Mouse (Mus musculus) kidney, adult 2 months (tissue): ENCODE measurements around the gene Tex21. TPM values are rescaled to one million over a fixed set of nuclear protein-coding genes. Genes with fewer than 3 reads are reported as not detected.
A peak's percentile ranks its signal among the peaks of the same experiment; 100 is the strongest.

Source experiments
- DNase-seq: peaks from one replicate; pipeline ENCODE4 v3.0.0; 2021
- H3K27ac ChIP-seq: fragments of 200-500 bp; 2 replicates; pipeline ENCODE4 v1.5.1; 2012; ENCODE audit warnings: low read depth, low read length, control low read depth, inconsistent platforms; ENCODE audit not compliant: insufficient read depth
- H3K27me3 ChIP-seq: fragments of 200-500 bp; replicated peaks from 2 replicates; pipeline ENCODE4 v1.6.1; 2012; ENCODE audit warnings: mild to moderate bottlenecking, moderate library complexity, low read length, inconsistent platforms; ENCODE audit not compliant: control insufficient read depth, insufficient read depth
- H3K36me3 ChIP-seq: fragments of 200-500 bp; 2 replicates; pipeline ENCODE4 v1.6.1; 2012; ENCODE audit warnings: mild to moderate bottlenecking, moderate library complexity, low read length, inconsistent platforms; ENCODE audit not compliant: control insufficient read depth, insufficient read depth
- H3K4me1 ChIP-seq: fragments of 200-500 bp; 2 replicates; pipeline ENCODE4 v1.6.1; 2011; ENCODE audit warnings: low read length; ENCODE audit not compliant: control insufficient read depth, insufficient read depth
- H3K4me3 ChIP-seq: fragments of 200-500 bp; 2 replicates; pipeline ENCODE4 v1.5.1; 2011; ENCODE audit warnings: mild to moderate bottlenecking, low read depth, low read length, control low read depth; ENCODE audit not compliant: insufficient read depth
- CTCF ChIP-seq: fragments of 200-500 bp; conservative IDR thresholded peaks from 2 replicates; pipeline ENCODE4 v1.5.1; 2011; ENCODE audit warnings: low read depth, mild to moderate bottlenecking, control low read depth, low read length, moderate library complexity, mixed read lengths; ENCODE audit not compliant: insufficient read depth, insufficient read length
- POLR2A ChIP-seq: fragments of 200-500 bp; IDR thresholded peaks from one replicate; pipeline ENCODE4 v1.6.1; 2011; ENCODE audit warnings: low read depth, low read length, control low read depth
- WGBS: fragments of 180-500 bp; shearing (Covaris S2); methylation state at CpG from one replicate; pipeline ENCODE4 v1.1.7; 2018; 5-methylcytosine and 5-hydroxymethylcytosine counted together
- polyA plus RNA-seq: library from polyadenylated mRNA; depleted of rRNA; stranded (reverse); fragments of >200 nt; gene quantifications from 2 replicates; pipeline ENCODE4 v1.2.3, GENCODE M21; 2012; rRNA removed

Gene Tex21
- 0.11 TPM in 1 of 2 replicates, not detected in the other for polyA plus RNA-seq

GRCm38 (mm10) chr12:76246646-76247045 lies at the start of gene Tex21:
TSS of gene Tex21 (minus strand) at chr12:76246746.
- TF ChIP-seq CTCF = no peak
- TF ChIP-seq POLR2A = no peak
- H3K4me1 ChIP-seq = no peaks in the 10 kb centered on the region
- no peaks in the 10 kb centered on the region for H3K27me3 ChIP-seq
- H3K27ac ChIP-seq = no peak within 1 kb of the TSS
- 83% methylated on average over 6 of the region's 6 CpGs for WGBS
- H3K4me3 ChIP-seq = no peak within 1 kb of the TSS
- no peak for DNase-seq
- H3K36me3 ChIP-seq = no peaks in the 10 kb centered on the region

GRCm38 (mm10) chr12:76293192-76293591 lies 46.6 kb upstream of the Tex21 start:
- 58% methylated on average over 7 of the region's 7 CpGs for WGBS
- peaks cover 14% of the 10 kb centered on the region for H3K36me3 ChIP-seq

GRCm38 (mm10) chr12:76290271-76290670 lies 43.7 kb upstream of the Tex21 start:
- Histone ChIP-seq H3K4me3 (no peak overlapping the region), H3K4me1 (no peaks in the 10 kb centered on the region), H3K36me3 (peaks cover 13% of the 10 kb centered on the region), H3K27me3 (no peaks in the 10 kb centered on the region), H3K27ac (no peak overlapping the region)
- 96% methylated on average over 2 of the region's 2 CpGs for WGBS
- no peak for DNase-seq
- TF ChIP-seq POLR2A (no peak), CTCF (peak; percentile 36)

More at GRCm38 (mm10) chr12:76293192-76293591, 46.6 kb upstream of the Tex21 start:
- Histone ChIP-seq H3K4me1 (no peaks in the 10 kb centered on the region), H3K27me3 (no peaks in the 10 kb centered on the region), H3K4me3 (no peak overlapping the region), H3K27ac (no peak overlapping the region)
- peak; percentile 57 for DNase-seq
- TF ChIP-seq CTCF (peak; percentile 76), POLR2A (no peak)

- 97% methylated on average over 12 of the region's 12 CpGs for WGBS
- no peaks in the 10 kb centered on the region for H3K4me1 ChIP-seq
- no peaks in the 10 kb centered on the region for H3K27me3 ChIP-seq
- TF ChIP-seq CTCF (no peak), POLR2A (no peak)
- peaks cover 11% of the 10 kb centered on the region for H3K36me3 ChIP-seq
- H3K4me3 ChIP-seq = no peak overlapping the region
- no peak for DNase-seq
- H3K27ac ChIP-seq = no peak overlapping the region
These were observed 42.9 kb upstream of the Tex21 start for GRCm38 (mm10) chr12:76289428-76289827.

GRCm38 (mm10) chr12:76288494-76288893 lies 41.9 kb upstream of the Tex21 start:
- DNase-seq = no peak

GRCm38 (mm10) chr12:76287986-76288385 lies 41.4 kb upstream of the Tex21 start:
- Histone ChIP-seq H3K4me1 (no peaks in the 10 kb centered on the region), H3K27ac (no peak overlapping the region), H3K4me3 (no peak overlapping the region), H3K27me3 (no peaks in the 10 kb centered on the region), H3K36me3 (peaks cover 11% of the 10 kb centered on the region)
- TF ChIP-seq CTCF (no peak), POLR2A (no peak)
- DNase-seq = no peak
- WGBS = 73% methylated on average over 8 of the region's 8 CpGs

More at GRCm38 (mm10) chr12:76288494-76288893, 41.9 kb upstream of the Tex21 start:
- Histone ChIP-seq H3K27me3 (no peaks in the 10 kb centered on the region), H3K27ac (no peak overlapping the region), H3K4me3 (no peak overlapping the region), H3K4me1 (no peaks in the 10 kb centered on the region), H3K36me3 (peaks cover 11% of the 10 kb centered on the region)
- TF ChIP-seq CTCF = no peak
- TF ChIP-seq POLR2A = no peak
- WGBS = 88% methylated on average over 5 of the region's 5 CpGs

GRCm38 (mm10) chr12:76285418-76285817 lies 38.9 kb upstream of the Tex21 start:
- no peaks in the 10 kb centered on the region for H3K27me3 ChIP-seq
- no peaks in the 10 kb centered on the region for H3K4me1 ChIP-seq
- 62% methylated on average over 6 of the region's 6 CpGs for WGBS
- no peak for DNase-seq
- H3K36me3 ChIP-seq = peaks cover 7% of the 10 kb centered on the region
- H3K4me3 ChIP-seq = no peak overlapping the region
- H3K27ac ChIP-seq = no peak overlapping the region
- TF ChIP-seq CTCF (no peak), POLR2A (no peak)
